Mouse (Mus musculus): ENCODE measurements around the gene Fblim1.
A peak's percentile ranks its signal among the peaks of the same experiment; 100 is the strongest.
"Not testable (repeated sequence)": the region's sequence is repeated elsewhere in the genome, so short reads cannot be mapped to it uniquely, and the experiment has no call there.

Fblim1 gene

GRCm38 (mm10) chr4:141598894-141599250 is 7.0 kb downstream of the Fblim1 start:
- DNase-seq: no peak

GRCm38 (mm10) chr4:141598199-141598893 is 7.5 kb downstream of the Fblim1 start:
- DNase-seq: peak; percentile 47 to 56

GRCm38 (mm10) chr4:141596700-141597328 is 9.1 kb downstream of the Fblim1 start:
- no peak for DNase-seq

GRCm38 (mm10) chr4:141595605-141596268 is 10.2 kb downstream of the Fblim1 start:
- DNase-seq: peak; percentile 76 to 82

GRCm38 (mm10) chr4:141595138-141595537 is 10.8 kb downstream of the Fblim1 start:
- no peak for DNase-seq

GRCm38 (mm10) chr4:141591547-141591946 is 14.3 kb downstream of the Fblim1 start:
- DNase-seq: peak in 1 of 2 experiments; percentile 75

- no peak for DNase-seq
Observed at GRCm38 (mm10) chr4:141583919-141584318, 22.0 kb downstream of the Fblim1 start.

- no peak for DNase-seq
Observed at GRCm38 (mm10) chr4:141581051-141581450, 24.8 kb downstream of the Fblim1 start.

- no peak for DNase-seq
Observed at GRCm38 (mm10) chr4:141578833-141579232, 27.1 kb downstream of the Fblim1 start.

GRCm38 (mm10) chr4:141576877-141577276 is 29.0 kb downstream of the Fblim1 start:
- DNase-seq: peak in 1 of 2 experiments; percentile 61

- no peak for DNase-seq
Observed at GRCm38 (mm10) chr4:141576404-141576803, 29.5 kb downstream of the Fblim1 start.

- DNase-seq: peak; percentile 87 to 95
Observed at GRCm38 (mm10) chr4:141574789-141575702, 30.9 kb downstream of the Fblim1 start.

GRCm38 (mm10) chr4:141573359-141573966 is 32.4 kb downstream of the Fblim1 start:
- DNase-seq: peak; percentile 79 to 93

GRCm38 (mm10) chr4:141572668-141573358 is 33.1 kb downstream of the Fblim1 start:
- DNase-seq: peak in 1 of 2 experiments; percentile 39

- peak; percentile 51 to 52 for DNase-seq
Observed at GRCm38 (mm10) chr4:141571934-141572333, 34.0 kb downstream of the Fblim1 start.

GRCm38 (mm10) chr4:141571337-141571739 is 34.6 kb downstream of the Fblim1 start:
- peak; percentile 90 to 94 for DNase-seq

- DNase-seq: no peak
Observed at GRCm38 (mm10) chr4:141570821-141571220, 35.1 kb downstream of the Fblim1 start.

GRCm38 (mm10) chr4:141570004-141570403 is 35.9 kb downstream of the Fblim1 start:
- peak; percentile 92 to 96 for DNase-seq

- no peak for DNase-seq
Observed at GRCm38 (mm10) chr4:141568966-141569365, 36.9 kb downstream of the Fblim1 start.

GRCm38 (mm10) chr4:141567174-141567573 is 38.7 kb downstream of the Fblim1 start:
- not testable (repeated sequence) for DNase-seq

GRCm38 (mm10) chr4:141566187-141566586 is 39.7 kb downstream of the Fblim1 start:
- DNase-seq: no peak

GRCm38 (mm10) chr4:141565325-141565724 is 40.6 kb downstream of the Fblim1 start:
- peak; percentile 51 to 53 for DNase-seq

Data from kidney, postnatal 36 days (tissue).